Mouse (Mus musculus) liver, adult 2 months (tissue): ENCODE results near the gene Lhx3.
A peak's percentile ranks its signal among the peaks of the same experiment; 100 is the strongest.

Source experiments
- CTCF ChIP-seq: fragments of 200-500 bp; IDR thresholded peaks from 2 replicates; pipeline ENCODE4 v1.5.1; 2011; ENCODE audit warnings: low read depth, low read length, control low read depth
- POLR2A ChIP-seq: fragments of 200-500 bp; IDR thresholded peaks from 2 replicates; pipeline ENCODE4 v1.6.1; 2011; ENCODE audit warnings: low read length, control low read depth; ENCODE audit not compliant: insufficient read depth; ENCODE audit errors: extremely low read depth

GRCm38 (mm10) chr2:26153909-26154340, 54.2 kb downstream of the Lhx3 start:
- peak; percentile 41 for TF ChIP-seq CTCF
- no peak for TF ChIP-seq POLR2A
